Mouse (Mus musculus) megakaryocyte, embryonic 14.5 days (primary cell): ENCODE data around the gene Pitpnm1.

Experiments
- FLI1 ChIP-seq: IDR thresholded peaks from 2 replicates; pipeline ENCODE4 v1.6.1; 2012; ENCODE audit warnings: low read length, inconsistent platforms, mixed read lengths
- GATA1 ChIP-seq: IDR thresholded peaks from 3 replicates; pipeline ENCODE4 v1.6.1; 2012; ENCODE audit warnings: mixed read lengths, low read length, inconsistent platforms, borderline replicate concordance

- TF ChIP-seq GATA1 (no peak), FLI1 (no peak)
Observed at GRCm38 (mm10) chr19:4083826-4084225, 16.0 kb upstream of the Pitpnm1 start.
